Mouse (Mus musculus): Measurements from ENCODE around the gene Spaca6.

Gene Spaca6

GRCm38 (mm10) chr17:17826751-17827657 is at the start of gene Spaca6:
Gene Spaca6, plus strand, starts transcription at chr17:17827158.
- peak; percentile 95 for DNase-seq (ENCODE audit: low spot score)

- no peak for DNase-seq (ENCODE audit: low spot score)
Measured at GRCm38 (mm10) chr17:17790866-17791630, 35.9 kb upstream of the Spaca6 start.

GRCm38 (mm10) chr17:17792578-17792977 is 34.4 kb upstream of the Spaca6 start:
- no peak for DNase-seq (ENCODE audit: low spot score)

GRCm38 (mm10) chr17:17795527-17795926 is 31.4 kb upstream of the Spaca6 start:
- DNase-seq (ENCODE audit: low spot score): no peak

GRCm38 (mm10) chr17:17823612-17824336 is 3.2 kb upstream of the Spaca6 start:
- no peak for DNase-seq (ENCODE audit: low spot score)

- DNase-seq (ENCODE audit: low spot score): peak; percentile 81
Measured at GRCm38 (mm10) chr17:17825921-17826591, 902 bp upstream of the Spaca6 start.

- peak; percentile 66 for DNase-seq (ENCODE audit: low spot score)
Measured at GRCm38 (mm10) chr17:17827658-17828190, 766 bp downstream of the Spaca6 start.

GRCm38 (mm10) chr17:17828191-17828981 is 1.4 kb downstream of the Spaca6 start:
- DNase-seq (ENCODE audit: low spot score): peak; percentile 68

GRCm38 (mm10) chr17:17829052-17829785 is 2.3 kb downstream of the Spaca6 start:
- no peak for DNase-seq (ENCODE audit: low spot score)

- no peak for DNase-seq (ENCODE audit: low spot score)
Measured at GRCm38 (mm10) chr17:17829816-17830535, 3.0 kb downstream of the Spaca6 start.

- DNase-seq (ENCODE audit: low spot score): no peak
Measured at GRCm38 (mm10) chr17:17830731-17831130, 3.8 kb downstream of the Spaca6 start.

- no peak for DNase-seq (ENCODE audit: low spot score)
Measured at GRCm38 (mm10) chr17:17834896-17835295, 7.9 kb downstream of the Spaca6 start.

- DNase-seq (ENCODE audit: low spot score): no peak
Measured at GRCm38 (mm10) chr17:17836101-17836500, 9.1 kb downstream of the Spaca6 start.

GRCm38 (mm10) chr17:17837426-17837825 is 10.5 kb downstream of the Spaca6 start:
- no peak for DNase-seq (ENCODE audit: low spot score)

GRCm38 (mm10) chr17:17837919-17838701 is 11.2 kb downstream of the Spaca6 start:
- DNase-seq (ENCODE audit: low spot score): peak; percentile 92

- DNase-seq (ENCODE audit: low spot score): no peak
Measured at GRCm38 (mm10) chr17:17839276-17839675, 12.3 kb downstream of the Spaca6 start.

- no peak for DNase-seq (ENCODE audit: low spot score)
Measured at GRCm38 (mm10) chr17:17840796-17841195, 13.8 kb downstream of the Spaca6 start.

GRCm38 (mm10) chr17:17843534-17844261 is 16.7 kb downstream of the Spaca6 start:
- no peak for DNase-seq (ENCODE audit: low spot score)

All from ovary, adult 18-20 months (tissue).